Mouse (Mus musculus) liver, postnatal 0 days (tissue): ENCODE measurements around the gene Ttc16.

Source experiments
- CTCF ChIP-seq: sonication (generic); IDR thresholded peaks from 2 replicates; pipeline ENCODE4 v1.5.1; 2016; ENCODE audit warnings: antibody characterized with exemption, low read depth
- EP300 ChIP-seq: IDR thresholded peaks from 2 replicates; pipeline ENCODE4 v1.6.1; 2016; ENCODE audit warnings: antibody characterized with exemption, low read depth, mild to moderate bottlenecking

GRCm38 (mm10) chr2:32711301-32712056 lies 64.0 kb downstream of the Ttc16 start:
- no peak for TF ChIP-seq EP300
- TF ChIP-seq CTCF, result peak; percentile 29
